Mouse (Mus musculus): ENCODE results near the gene Fli1. TPM values are rescaled to one million over a fixed set of nuclear protein-coding genes. Genes with fewer than 3 reads are reported as not detected.

The Fli1 gene
- polyA plus RNA-seq, 2 experiments = 2.5 to 6.9 TPM

DNA sequence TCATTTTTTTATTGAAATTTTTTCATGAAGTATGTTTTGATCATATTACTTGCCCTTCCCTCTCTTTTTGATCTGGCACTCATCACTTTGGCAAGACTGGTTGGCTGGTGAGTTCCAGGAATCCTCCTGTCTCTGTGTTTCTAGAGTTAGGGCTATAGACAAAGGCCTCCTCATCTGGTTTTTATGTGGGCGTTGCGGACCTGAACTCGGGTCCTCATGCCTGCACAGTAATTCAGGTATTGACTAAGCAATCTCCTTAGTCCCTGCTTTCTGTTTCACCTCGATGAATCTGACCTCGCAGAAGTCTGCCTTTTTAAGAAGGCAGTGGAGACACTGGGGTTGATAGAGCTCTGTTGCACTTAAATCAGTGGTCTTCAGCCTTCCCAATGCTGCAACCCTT is 54.8 kb downstream of the Fli1 start:
- Histone ChIP-seq H3K4me2 (ENCODE audit: low read depth) (no peak overlapping the region), H3K9ac (replicated peaks) (no peak overlapping the region), H3K27me3 (ENCODE audit: control insufficient read depth, insufficient read depth, low read length) (no peaks in the 10 kb centered on the region), H3K4me3 (ENCODE audit: insufficient read depth in 1 of 2, low read depth in 2 of 2, low read length in 2 of 2) (no peak overlapping the region), H3K36me3 (replicated peaks; ENCODE audit: control insufficient read depth, insufficient read depth, low read depth) (no peaks in the 10 kb centered on the region), H3K27ac (no peak overlapping the region), H3K9me3 (ENCODE audit: control insufficient read depth, low read length) (no peaks in the 10 kb centered on the region), H3K4me1 (replicated peaks; ENCODE audit: control insufficient read depth in 2 of 2, insufficient read depth in 2 of 2, low read length in 1 of 2) (no peaks in the 10 kb centered on the region)
- ATAC-seq (ENCODE audit: insufficient read depth) = no peak
- WGBS (ENCODE audit: insufficient replicate concordance) = 67% methylated on average over 5 of the region's 5 CpGs
- no peak for TF ChIP-seq EP300 (IDR thresholded peaks at IDR 0.05; ENCODE audit: low read depth)
- TF ChIP-seq CTCF (IDR thresholded peaks at IDR 0.05; ENCODE audit: low read depth) = no peak
- DNase-seq (ENCODE audit: low read depth in 3 of 3, low spot score in 3 of 3) = no peak

DNA sequence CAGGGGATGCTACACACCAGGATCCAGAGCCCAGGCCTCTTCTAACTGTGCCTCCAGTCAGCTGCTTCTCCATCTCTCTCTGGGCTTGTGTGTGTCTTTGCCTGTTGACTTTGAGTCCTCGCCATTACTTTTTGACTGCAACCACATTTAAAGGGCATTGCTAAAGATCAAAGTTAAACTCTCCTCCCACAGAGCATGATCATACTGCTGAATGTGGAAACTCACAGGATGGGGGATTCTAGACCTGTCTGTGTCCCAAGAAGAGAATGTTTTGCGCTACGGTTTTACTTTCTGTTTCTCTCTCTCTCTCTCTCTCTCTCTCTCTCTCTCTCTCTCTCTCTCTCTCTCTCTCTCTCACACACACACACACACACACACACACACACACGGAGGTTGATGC is 55.3 kb downstream of the Fli1 start:
- WGBS (ENCODE audit: insufficient replicate concordance) = 61% methylated on average over 4 of the region's 4 CpGs
- Histone ChIP-seq H3K9me3 (ENCODE audit: control insufficient read depth, low read length) (no peaks in the 10 kb centered on the region), H3K4me1 (replicated peaks; ENCODE audit: control insufficient read depth in 2 of 2, insufficient read depth in 2 of 2, low read length in 1 of 2) (no peaks in the 10 kb centered on the region), H3K27me3 (ENCODE audit: control insufficient read depth, insufficient read depth, low read length) (no peaks in the 10 kb centered on the region), H3K9ac (replicated peaks) (no peak overlapping the region), H3K36me3 (replicated peaks; ENCODE audit: control insufficient read depth, insufficient read depth, low read depth) (no peaks in the 10 kb centered on the region), H3K4me2 (ENCODE audit: low read depth) (no peak overlapping the region), H3K27ac (no peak overlapping the region), H3K4me3 (ENCODE audit: insufficient read depth in 1 of 2, low read depth in 2 of 2, low read length in 2 of 2) (no peak overlapping the region)
- TF ChIP-seq CTCF (IDR thresholded peaks at IDR 0.05; ENCODE audit: low read depth) (no peak), EP300 (IDR thresholded peaks at IDR 0.05; ENCODE audit: low read depth) (no peak)
- DNase-seq (ENCODE audit: low read depth in 3 of 3, low spot score in 3 of 3) (no peak), ATAC-seq (ENCODE audit: insufficient read depth) (no peak)

- DNase-seq (ENCODE audit: low read depth in 3 of 3, low spot score in 3 of 3) (no peak), ATAC-seq (ENCODE audit: insufficient read depth) (no peak)
- Histone ChIP-seq H3K4me2 (ENCODE audit: low read depth) (no peak overlapping the region), H3K9me3 (ENCODE audit: control insufficient read depth, low read length) (no peaks in the 10 kb centered on the region), H3K27ac (no peak overlapping the region), H3K4me3 (ENCODE audit: insufficient read depth in 1 of 2, low read depth in 2 of 2, low read length in 2 of 2) (no peak overlapping the region), H3K27me3 (ENCODE audit: control insufficient read depth, insufficient read depth, low read length) (no peaks in the 10 kb centered on the region), H3K9ac (replicated peaks) (no peak overlapping the region), H3K4me1 (replicated peaks; ENCODE audit: control insufficient read depth in 2 of 2, insufficient read depth in 2 of 2, low read length in 1 of 2) (peaks cover 0 to 12% of the 10 kb centered on the region in 2 experiments; a peak in 2 of 4 replicates), H3K36me3 (replicated peaks; ENCODE audit: control insufficient read depth, insufficient read depth, low read depth) (no peaks in the 10 kb centered on the region)
- TF ChIP-seq CTCF (IDR thresholded peaks at IDR 0.05; ENCODE audit: low read depth) (no peak), EP300 (IDR thresholded peaks at IDR 0.05; ENCODE audit: low read depth) (no peak)
- WGBS (ENCODE audit: insufficient replicate concordance) = 66% methylated on average over 5 of the region's 5 CpGs
Observed at GRCm38 (mm10) chr9:32480418-32480817, 62.2 kb downstream of the Fli1 start.

- Histone ChIP-seq H3K27ac (no peak overlapping the region), H3K9ac (replicated peaks) (no peak overlapping the region), H3K4me3 (ENCODE audit: insufficient read depth in 1 of 2, low read depth in 2 of 2, low read length in 2 of 2) (no peak overlapping the region), H3K36me3 (replicated peaks; ENCODE audit: control insufficient read depth, insufficient read depth, low read depth) (no peaks in the 10 kb centered on the region), H3K4me1 (replicated peaks; ENCODE audit: control insufficient read depth in 2 of 2, insufficient read depth in 2 of 2, low read length in 1 of 2) (peaks cover 0 to 15% of the 10 kb centered on the region in 2 experiments; a peak in 2 of 4 replicates), H3K27me3 (ENCODE audit: control insufficient read depth, insufficient read depth, low read length) (no peaks in the 10 kb centered on the region), H3K4me2 (ENCODE audit: low read depth) (no peak overlapping the region), H3K9me3 (ENCODE audit: control insufficient read depth, low read length) (no peaks in the 10 kb centered on the region)
- DNase-seq (ENCODE audit: low read depth in 3 of 3, low spot score in 3 of 3) (no peak), ATAC-seq (ENCODE audit: insufficient read depth) (no peak)
- no peak for TF ChIP-seq EP300 (IDR thresholded peaks at IDR 0.05; ENCODE audit: low read depth)
- no peak for TF ChIP-seq CTCF (IDR thresholded peaks at IDR 0.05; ENCODE audit: low read depth)
- 51% methylated on average over 3 of the region's 3 CpGs for WGBS (ENCODE audit: insufficient replicate concordance)
Observed at GRCm38 (mm10) chr9:32478799-32479198, 63.9 kb downstream of the Fli1 start.

DNA sequence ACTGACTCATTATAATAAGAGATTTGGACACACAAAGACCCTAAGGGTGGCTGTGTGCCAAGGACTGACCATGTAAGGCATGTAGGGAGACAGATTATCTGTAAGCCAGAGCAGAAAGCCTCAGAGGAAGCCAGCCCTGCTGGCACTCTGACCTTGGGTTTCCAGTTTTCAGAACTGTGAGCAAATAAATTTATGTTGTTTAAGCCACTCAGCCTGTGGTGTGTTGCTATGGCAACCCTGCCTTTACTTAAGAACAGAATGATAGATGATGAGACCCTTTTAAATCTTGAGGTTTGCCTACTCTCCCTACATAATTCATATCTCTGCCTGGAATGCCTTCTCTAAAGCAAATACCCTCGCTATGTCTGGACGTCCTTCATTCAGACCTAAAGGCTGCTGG is 64.6 kb downstream of the Fli1 start:
- DNase-seq (ENCODE audit: low read depth in 3 of 3, low spot score in 3 of 3) (no peak), ATAC-seq (ENCODE audit: insufficient read depth) (no peak)
- Histone ChIP-seq H3K36me3 (replicated peaks; ENCODE audit: control insufficient read depth, insufficient read depth, low read depth) (no peaks in the 10 kb centered on the region), H3K27ac (no peak overlapping the region), H3K27me3 (ENCODE audit: control insufficient read depth, insufficient read depth, low read length) (no peaks in the 10 kb centered on the region), H3K4me2 (ENCODE audit: low read depth) (no peak overlapping the region), H3K9me3 (ENCODE audit: control insufficient read depth, low read length) (no peaks in the 10 kb centered on the region), H3K9ac (replicated peaks) (no peak overlapping the region), H3K4me1 (replicated peaks; ENCODE audit: control insufficient read depth in 2 of 2, insufficient read depth in 2 of 2, low read length in 1 of 2) (peaks cover 0 to 15% of the 10 kb centered on the region in 2 experiments; a peak in 2 of 4 replicates), H3K4me3 (ENCODE audit: insufficient read depth in 1 of 2, low read depth in 2 of 2, low read length in 2 of 2) (no peak overlapping the region)
- 33% methylated on average over 2 of the region's 2 CpGs for WGBS (ENCODE audit: insufficient replicate concordance)
- TF ChIP-seq EP300 (IDR thresholded peaks at IDR 0.05; ENCODE audit: low read depth) = no peak
- no peak for TF ChIP-seq CTCF (IDR thresholded peaks at IDR 0.05; ENCODE audit: low read depth)

All from liver, embryonic 14.5 days (tissue).